Mouse (Mus musculus) E14TG2a.4 (cell line): Measurements from ENCODE around the gene Mkln1.

ENCODE experiments used
- CTCF ChIP-seq: conservative IDR thresholded peaks from 2 replicates; pipeline ENCODE4 v1.5.1; 2014; ENCODE audit warnings: low read length
- NANOG ChIP-seq: IDR thresholded peaks from 2 replicates; pipeline ENCODE4 v1.6.1; 2014; ENCODE audit warnings: borderline replicate concordance, low read length, mixed read lengths
- POU5F1 ChIP-seq: IDR thresholded peaks from 2 replicates; pipeline ENCODE4 v1.6.1; 2014; ENCODE audit warnings: low read length, borderline replicate concordance

DNA sequence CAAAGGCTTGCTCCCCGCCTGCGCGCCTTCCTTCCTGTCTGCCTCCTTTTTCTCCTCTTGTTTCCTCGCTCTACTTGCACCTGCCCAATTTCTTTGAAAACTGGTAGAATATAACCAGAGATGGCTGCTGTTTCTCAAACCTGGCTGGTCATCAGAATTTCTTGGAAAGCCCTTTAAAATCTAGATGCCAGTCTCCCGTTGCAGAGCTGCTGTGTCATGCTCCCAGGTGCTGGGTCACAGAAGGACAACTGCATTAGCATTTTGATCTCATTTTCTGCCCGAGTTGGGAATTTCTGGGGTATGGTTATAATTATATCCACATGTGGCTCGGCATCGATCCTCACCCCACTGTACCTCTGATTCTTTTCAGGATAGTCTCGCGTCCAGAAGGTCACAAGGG, 30.6 kb upstream of the Mkln1 start:
- no peak for TF ChIP-seq CTCF
- TF ChIP-seq POU5F1, result no peak
- no peak for TF ChIP-seq NANOG
